Mouse (Mus musculus) gastrocnemius, adult 18-20 months (tissue): ENCODE results near the gene Cdk5r1. TPM values are rescaled to one million over a fixed set of nuclear protein-coding genes. Genes with fewer than 3 reads are reported as not detected.

Experiments
- DNase-seq: peaks from one replicate; pipeline ENCODE4 v3.0.0; 2021; ENCODE audit warnings: low spot score
- total RNA-seq, 2 experiments: library from RNA; stranded (reverse); gene quantifications; 2 replicates each; pipeline ENCODE4 v1.2.3; 2021

Gene Cdk5r1
- total RNA-seq, 2 experiments from 2014 or later: 0.25 to 0.59 TPM

GRCm38 (mm10) chr11:80479906-80480866, 3.4 kb downstream of the Cdk5r1 start:
- no peak for DNase-seq

GRCm38 (mm10) chr11:80481409-80482050, 4.7 kb downstream of the Cdk5r1 start:
- DNase-seq: no peak

- no peak for DNase-seq
These were observed 5.5 kb downstream of the Cdk5r1 start for GRCm38 (mm10) chr11:80482347-80482746.

DNA sequence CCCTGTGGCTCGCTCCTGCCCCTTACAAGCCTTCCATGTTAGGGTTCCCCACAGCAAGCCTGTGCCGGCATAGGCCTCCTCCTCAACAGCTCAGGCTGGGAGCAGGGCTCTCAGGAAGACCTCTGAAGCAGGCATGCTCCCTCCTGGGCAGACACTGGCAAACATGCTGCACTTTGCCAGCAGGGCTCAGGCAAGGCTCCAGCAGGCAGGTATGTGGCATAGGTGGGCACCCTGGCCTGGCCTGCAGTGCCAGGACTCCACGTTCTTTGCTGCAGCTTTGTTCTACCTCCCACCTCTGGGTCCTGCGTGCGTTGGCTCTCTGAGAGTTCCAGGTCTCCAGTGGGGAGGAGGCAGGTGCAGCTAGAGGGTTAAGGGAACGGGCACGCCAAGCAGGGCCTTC, 6.1 kb downstream of the Cdk5r1 start:
- DNase-seq: no peak

GRCm38 (mm10) chr11:80483536-80484067, 6.8 kb downstream of the Cdk5r1 start:
- DNase-seq: no peak

DNA sequence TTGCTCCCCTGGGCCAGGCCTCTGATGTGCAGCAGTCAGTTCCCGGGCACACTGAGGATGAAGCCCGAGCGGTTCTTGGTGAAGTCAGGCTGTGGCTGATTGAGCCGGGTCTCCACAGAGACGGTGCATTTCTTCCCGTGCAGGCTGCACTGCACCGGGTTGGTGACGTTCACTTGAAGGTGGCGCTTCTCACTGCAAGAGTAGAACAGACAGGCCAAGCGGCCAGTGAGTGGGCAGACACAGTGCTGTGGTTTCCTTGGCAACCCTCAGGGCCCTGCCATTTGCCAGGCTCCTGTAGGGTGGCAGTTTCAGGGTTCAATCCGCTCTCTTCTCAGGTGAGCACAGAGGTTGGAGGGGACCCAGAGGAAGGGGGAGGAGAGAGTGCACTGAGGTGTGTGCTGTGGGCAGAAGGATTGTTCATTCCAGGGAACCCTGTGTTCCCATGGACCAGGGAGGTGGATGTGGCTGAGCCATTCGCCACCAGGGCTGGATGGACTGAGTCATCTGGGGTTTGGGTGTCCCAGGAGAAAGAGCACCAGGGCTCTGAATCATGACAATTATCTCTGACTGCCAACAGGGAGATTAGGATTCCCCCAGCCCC, 7.5 kb downstream of the Cdk5r1 start:
- no peak for DNase-seq

DNA sequence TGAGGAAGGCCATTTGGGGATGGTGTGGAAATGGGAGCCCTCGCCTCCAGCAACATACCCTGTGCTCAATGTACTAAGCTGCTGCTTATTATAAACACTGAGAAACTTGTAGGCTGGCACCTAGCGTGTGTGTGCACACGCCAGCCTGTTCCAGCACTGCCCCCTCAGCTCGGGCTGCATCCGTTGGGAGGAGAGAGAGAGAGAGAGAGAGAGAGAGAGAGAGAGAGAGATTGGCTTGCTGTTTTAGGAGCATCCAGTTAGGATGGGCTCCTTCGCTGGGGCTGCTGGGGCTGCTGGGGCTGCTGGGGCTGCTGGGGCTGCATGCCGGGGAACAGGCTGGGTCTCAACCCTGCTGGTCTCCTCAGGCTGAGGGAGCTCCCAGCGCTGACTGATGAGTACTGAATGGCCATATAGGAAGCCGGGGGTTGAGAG, 8.3 kb downstream of the Cdk5r1 start:
- DNase-seq: no peak

DNA sequence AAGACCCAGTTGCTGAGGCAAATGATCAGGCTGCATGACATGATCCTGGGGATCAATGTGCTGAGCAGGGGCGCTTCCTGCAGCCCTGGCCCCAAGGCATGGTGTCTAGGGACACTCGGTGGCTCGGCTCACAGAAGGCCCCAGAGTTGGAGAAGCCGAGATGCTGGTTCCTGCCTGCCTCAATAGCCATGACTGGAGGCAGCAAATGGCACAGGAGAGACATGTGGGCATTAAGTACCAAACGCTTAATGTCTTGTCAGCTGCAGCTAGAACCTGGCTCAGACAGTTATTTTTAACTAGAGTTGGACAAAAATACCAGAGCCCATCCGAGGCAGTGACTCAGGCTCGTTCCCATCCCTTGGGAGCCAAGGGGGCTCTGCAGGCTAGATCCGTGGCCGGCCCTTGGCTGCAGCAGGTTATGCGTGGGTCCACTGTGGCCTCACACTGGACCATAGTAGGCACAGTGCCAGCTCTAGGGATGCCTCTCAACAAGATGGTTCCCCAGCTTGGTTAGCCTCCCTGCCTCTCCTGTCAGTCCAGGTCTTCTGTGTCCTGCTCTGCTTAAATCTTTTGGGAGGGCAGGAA, 8.9 kb downstream of the Cdk5r1 start:
- DNase-seq: no peak

DNA sequence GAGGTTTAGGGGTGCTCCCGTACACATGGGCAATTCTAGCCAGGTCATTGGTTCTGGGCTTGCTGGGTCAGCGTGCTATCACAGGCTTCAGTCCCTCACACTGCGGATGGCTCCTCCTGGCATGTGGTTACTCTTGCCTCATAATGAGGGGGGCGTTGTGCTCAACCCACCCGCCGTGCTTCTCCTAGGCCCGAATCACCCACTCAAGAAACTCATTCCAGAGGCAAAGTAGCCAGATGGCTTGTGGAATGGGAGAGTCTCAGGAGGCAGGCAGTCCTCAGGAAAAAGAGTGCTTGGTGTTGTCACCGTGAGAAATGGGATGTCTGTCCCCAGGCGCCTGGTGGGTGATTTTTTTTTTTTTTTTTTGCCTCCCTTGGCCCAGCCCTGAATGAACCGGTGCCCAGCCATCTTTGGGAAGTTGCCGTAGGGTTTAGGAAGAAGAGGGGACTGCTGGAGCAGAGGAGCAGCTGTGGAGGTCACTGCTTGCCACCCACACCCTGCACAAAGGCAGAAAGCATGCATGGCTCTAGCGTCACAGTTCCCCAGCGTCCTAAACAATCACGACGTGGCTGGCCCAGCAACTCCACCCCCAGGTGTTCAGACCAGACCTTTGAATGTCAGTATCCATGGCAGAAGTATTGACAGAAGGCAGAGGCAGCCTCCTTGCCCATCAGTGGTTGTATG, 11.2 kb downstream of the Cdk5r1 start:
- DNase-seq: no peak

DNA sequence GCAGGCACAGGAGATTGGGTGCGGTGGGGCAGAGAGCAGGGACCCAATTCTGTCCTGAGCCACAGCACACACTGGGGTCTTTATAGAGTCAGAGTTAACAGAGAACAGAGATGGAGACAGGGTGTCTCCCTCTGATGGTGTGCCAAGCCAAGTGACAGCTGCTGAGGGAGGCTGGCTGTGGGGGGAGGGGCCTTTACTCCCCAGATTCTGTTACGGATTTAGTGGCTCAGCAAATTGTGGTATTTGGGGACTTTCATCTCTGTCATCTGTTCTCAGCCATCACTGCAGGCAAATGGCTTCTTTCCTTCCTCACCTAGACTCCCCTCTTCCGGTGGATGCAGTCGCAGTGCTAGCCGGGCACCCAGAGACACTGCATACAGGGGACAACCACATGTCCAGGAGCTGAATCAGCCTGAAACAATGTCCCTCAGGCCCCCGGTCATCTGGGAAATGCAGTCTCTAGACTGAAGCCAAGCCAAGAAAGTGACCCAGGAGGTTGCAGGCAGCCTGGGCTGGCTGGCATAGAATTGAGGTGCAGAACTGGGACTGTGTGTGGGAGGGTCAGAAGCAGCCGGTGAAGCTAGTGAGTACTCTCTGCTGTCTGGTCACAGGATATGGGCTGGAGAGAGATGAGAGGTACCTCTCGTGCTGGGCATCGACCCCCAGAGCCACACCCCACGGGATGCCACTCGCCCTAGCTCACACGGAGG, 12.5 kb downstream of the Cdk5r1 start:
- no peak for DNase-seq

DNA sequence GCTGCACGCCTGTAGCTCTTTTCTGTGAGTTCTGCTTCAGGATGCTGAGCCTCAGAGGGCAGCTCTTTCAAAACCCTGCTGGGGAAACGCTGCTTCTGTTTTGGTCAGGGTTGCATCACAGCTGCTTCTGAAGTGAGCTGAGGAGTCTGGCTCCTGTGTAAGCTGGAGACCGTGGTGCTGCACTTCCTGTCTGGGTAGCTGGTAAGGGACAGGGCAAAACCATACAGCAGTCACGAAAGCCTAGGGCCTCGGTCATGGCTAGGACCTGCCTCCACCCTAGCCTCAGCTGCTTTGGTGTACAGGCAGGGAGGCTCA, 13.0 kb downstream of the Cdk5r1 start:
- DNase-seq: no peak

DNA sequence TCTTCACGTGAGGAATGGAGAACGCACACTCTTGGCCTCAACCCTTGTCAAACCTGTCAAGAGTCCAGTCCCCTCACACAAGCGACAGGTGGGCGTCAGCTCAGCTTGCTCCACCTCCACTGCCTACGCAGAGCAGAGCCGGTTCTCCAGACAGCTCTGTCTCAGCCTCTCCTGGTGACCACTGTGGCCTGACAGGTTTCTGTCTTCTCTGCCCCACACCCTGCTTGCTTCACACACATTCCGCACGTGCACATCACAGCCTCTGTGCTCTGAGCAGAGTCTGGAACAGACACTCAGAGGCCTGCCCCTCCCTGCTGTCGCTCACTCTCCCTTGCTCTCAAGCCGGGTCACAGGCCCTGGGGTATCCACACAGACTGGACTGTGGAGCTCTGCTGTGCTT, 14.0 kb downstream of the Cdk5r1 start:
- DNase-seq: no peak

GRCm38 (mm10) chr11:80493186-80493585, 16.4 kb downstream of the Cdk5r1 start:
- DNase-seq: no peak

- DNase-seq: no peak
These were observed 18.0 kb downstream of the Cdk5r1 start for GRCm38 (mm10) chr11:80494852-80495251.

DNA sequence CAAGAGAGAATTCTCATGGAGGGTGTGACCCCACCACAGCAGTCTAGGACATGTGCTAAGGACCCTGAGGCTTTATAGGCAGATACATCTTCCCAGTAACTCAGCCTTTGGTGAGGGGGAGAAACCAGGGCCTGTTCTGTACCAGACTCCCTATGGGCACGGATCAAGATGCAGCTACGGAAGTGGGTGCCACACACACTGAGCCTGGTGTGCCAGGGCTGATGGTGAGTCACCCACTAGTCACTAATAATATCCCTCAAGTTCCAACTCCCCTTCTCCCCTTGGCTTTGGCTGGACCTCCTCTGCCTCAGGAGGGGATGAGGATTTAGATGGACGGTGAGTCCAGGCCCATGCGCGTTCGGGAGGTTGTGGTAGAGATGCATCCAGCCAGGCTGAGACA, 19.1 kb downstream of the Cdk5r1 start:
- no peak for DNase-seq

GRCm38 (mm10) chr11:80496640-80497039, 19.8 kb downstream of the Cdk5r1 start:
- no peak for DNase-seq

GRCm38 (mm10) chr11:80497225-80497919, 20.5 kb downstream of the Cdk5r1 start:
- no peak for DNase-seq

- no peak for DNase-seq
These were observed 21.7 kb downstream of the Cdk5r1 start for GRCm38 (mm10) chr11:80498328-80499070.

GRCm38 (mm10) chr11:80499550-80499952, 22.7 kb downstream of the Cdk5r1 start:
- DNase-seq: no peak
